Mouse (Mus musculus) hindbrain, postnatal 0 days (tissue): ENCODE results near the gene Gm20388. TPM values are rescaled to one million over a fixed set of nuclear protein-coding genes. Genes with fewer than 3 reads are reported as not detected.

ENCODE experiments used
- ATAC-seq: fragments of 200-750 bp; cut with Nextera tagmentation; 2 replicates; pipeline ENCODE4 v1.8.0; 2017; ENCODE audit warnings: mild to moderate bottlenecking, moderate TSS enrichment, moderate library complexity
- DNase-seq: peaks from one replicate; pipeline ENCODE4 v3.0.0-alpha.2; 2015; ENCODE audit warnings: low spot score
- H3K27ac ChIP-seq: fragments of 300-500 bp; sonication (generic); 2 replicates; pipeline ENCODE4 v1.5.1; 2014; ENCODE audit warnings: mild to moderate bottlenecking
- H3K27me3 ChIP-seq: fragments of 300-500 bp; sonication (generic); 2 replicates; pipeline ENCODE4 v1.6.1; 2014; ENCODE audit warnings: low read length, mixed read lengths; ENCODE audit not compliant: insufficient read depth
- H3K36me3 ChIP-seq: fragments of 300-500 bp; sonication (generic); 2 replicates; pipeline ENCODE4 v1.6.1; 2014; ENCODE audit warnings: low read length, mixed read lengths; ENCODE audit not compliant: insufficient read depth
- H3K4me1 ChIP-seq: fragments of 300-500 bp; sonication (generic); 2 replicates; pipeline ENCODE4 v1.6.1; 2014; ENCODE audit warnings: antibody characterized with exemption, low read length, mixed read lengths; ENCODE audit not compliant: insufficient read depth
- H3K4me2 ChIP-seq: fragments of 300-500 bp; sonication (generic); 2 replicates; pipeline ENCODE4 v1.6.1; 2014; ENCODE audit warnings: low read depth, mild to moderate bottlenecking, low read length, moderate library complexity, mixed read lengths
- H3K4me3 ChIP-seq: fragments of 300-500 bp; sonication (generic); 2 replicates; pipeline ENCODE4 v1.5.1; 2014; ENCODE audit warnings: low read length
- H3K9ac ChIP-seq: fragments of 300-500 bp; sonication (generic); replicated peaks from 2 replicates; pipeline ENCODE4 v1.6.1; 2014; ENCODE audit warnings: mild to moderate bottlenecking, low read length, moderate library complexity, mixed read lengths
- H3K9me3 ChIP-seq: fragments of 300-500 bp; sonication (generic); 2 replicates; pipeline ENCODE4 v1.6.1; 2016; ENCODE audit warnings: low read length, mixed read lengths
- CTCF ChIP-seq: IDR thresholded peaks from 2 replicates; pipeline ENCODE4 v1.5.1; 2016; ENCODE audit warnings: antibody characterized with exemption, control low read depth, low read depth
- WGBS: fragments of 180-500 bp; shearing (Covaris S2); extraction: QIAGEN DNeasy Blood & Tissue Kit; methylation state at CpG from one replicate; pipeline ENCODE4 v1.1.7; 2014; 5-methylcytosine and 5-hydroxymethylcytosine counted together
- polyA plus RNA-seq: library from polyadenylated mRNA; unstranded; fragments of >200 nt; fragmentation: Nextera tagmentation; extraction: Ambion mirVana; gene quantifications from 2 replicates; pipeline ENCODE4 v1.2.1, GENCODE M21; 2015
- total RNA-seq: library from RNA; depleted of rRNA; stranded (reverse); fragments of >200 nt; gene quantifications from 2 replicates; pipeline ENCODE4 v1.2.3, GENCODE M21; 2014

Gm20388 gene
- total and polyA plus RNA-seq, 2 experiments from 2014 or later, result 71.3 TPM; not detected in 1

GRCm38 (mm10) chr8:122700628-122701027 is 2790.0 kb downstream of the Gm20388 start:
- H3K36me3 ChIP-seq, result no peaks in the 10 kb centered on the region
- H3K27ac ChIP-seq, result no peak overlapping the region
- H3K27me3 ChIP-seq, result no peaks in the 10 kb centered on the region
- no peak overlapping the region for H3K4me2 ChIP-seq
- no peak overlapping the region for H3K4me3 ChIP-seq
- ATAC-seq (no peak), DNase-seq (no peak)
- H3K9me3 ChIP-seq, result no peaks in the 10 kb centered on the region
- H3K4me1 ChIP-seq, result no peaks in the 10 kb centered on the region
- 77% methylated on average over 13 of the region's 13 CpGs for WGBS
- H3K9ac ChIP-seq, result no peak overlapping the region
- no peak for TF ChIP-seq CTCF

GRCm38 (mm10) chr8:122701441-122702185 is 2791.0 kb downstream of the Gm20388 start:
- Histone ChIP-seq H3K27ac (no peak overlapping the region), H3K9ac (no peak overlapping the region), H3K4me3 (no peak overlapping the region), H3K9me3 (no peaks in the 10 kb centered on the region), H3K4me2 (no peak overlapping the region), H3K36me3 (no peaks in the 10 kb centered on the region), H3K4me1 (no peaks in the 10 kb centered on the region), H3K27me3 (no peaks in the 10 kb centered on the region)
- 88% methylated on average over 12 of the region's 12 CpGs for WGBS
- ATAC-seq (no peak), DNase-seq (no peak)
- TF ChIP-seq CTCF, result no peak

GRCm38 (mm10) chr8:122702301-122702941 is 2791.8 kb downstream of the Gm20388 start:
- Histone ChIP-seq H3K4me1 (no peaks in the 10 kb centered on the region), H3K4me3 (no peak overlapping the region), H3K27me3 (no peaks in the 10 kb centered on the region), H3K9ac (no peak overlapping the region), H3K27ac (no peak overlapping the region), H3K9me3 (no peaks in the 10 kb centered on the region), H3K4me2 (no peak overlapping the region), H3K36me3 (no peaks in the 10 kb centered on the region)
- 67% methylated on average over 10 of the region's 10 CpGs for WGBS
- TF ChIP-seq CTCF, result no peak
- DNase-seq (no peak), ATAC-seq (no peak)

- Histone ChIP-seq H3K27me3 (no peaks in the 10 kb centered on the region), H3K4me1 (no peaks in the 10 kb centered on the region), H3K27ac (no peak overlapping the region), H3K4me2 (no peak overlapping the region), H3K36me3 (no peaks in the 10 kb centered on the region), H3K9me3 (no peaks in the 10 kb centered on the region), H3K4me3 (no peak overlapping the region), H3K9ac (no peak overlapping the region)
- ATAC-seq (no peak), DNase-seq (no peak)
- TF ChIP-seq CTCF, result no peak
- 86% methylated on average over 6 of the region's 6 CpGs for WGBS
These were observed 2792.3 kb downstream of the Gm20388 start for GRCm38 (mm10) chr8:122702957-122703356.

GRCm38 (mm10) chr8:122704612-122705011 is 2794.0 kb downstream of the Gm20388 start:
- WGBS, result 90% methylated on average over 3 of the region's 3 CpGs
- ATAC-seq (no peak), DNase-seq (no peak)
- no peaks in the 10 kb centered on the region for H3K9me3 ChIP-seq
- TF ChIP-seq CTCF, result no peak
- no peaks in the 10 kb centered on the region for H3K27me3 ChIP-seq
- H3K27ac ChIP-seq, result no peak overlapping the region
- no peaks in the 10 kb centered on the region for H3K4me1 ChIP-seq
- H3K4me2 ChIP-seq, result no peak overlapping the region
- H3K9ac ChIP-seq, result no peak overlapping the region
- no peaks in the 10 kb centered on the region for H3K36me3 ChIP-seq
- H3K4me3 ChIP-seq, result no peak overlapping the region

- WGBS, result 14% methylated on average over 12 of the region's 12 CpGs
- no peak for TF ChIP-seq CTCF
- H3K4me2 ChIP-seq, result no peak overlapping the region
- no peaks in the 10 kb centered on the region for H3K9me3 ChIP-seq
- no peaks in the 10 kb centered on the region for H3K36me3 ChIP-seq
- no peak overlapping the region for H3K4me3 ChIP-seq
- H3K9ac ChIP-seq, result no peak overlapping the region
- peak; percentile 24 for DNase-seq
- no peaks in the 10 kb centered on the region for H3K27me3 ChIP-seq
- peak; percentile 24 for ATAC-seq
- no peak overlapping the region for H3K27ac ChIP-seq
- no peaks in the 10 kb centered on the region for H3K4me1 ChIP-seq
These were observed 2795.4 kb downstream of the Gm20388 start for GRCm38 (mm10) chr8:122705901-122706561.
